Mouse (Mus musculus): ENCODE data around the gene Ubtd2.

DNA sequence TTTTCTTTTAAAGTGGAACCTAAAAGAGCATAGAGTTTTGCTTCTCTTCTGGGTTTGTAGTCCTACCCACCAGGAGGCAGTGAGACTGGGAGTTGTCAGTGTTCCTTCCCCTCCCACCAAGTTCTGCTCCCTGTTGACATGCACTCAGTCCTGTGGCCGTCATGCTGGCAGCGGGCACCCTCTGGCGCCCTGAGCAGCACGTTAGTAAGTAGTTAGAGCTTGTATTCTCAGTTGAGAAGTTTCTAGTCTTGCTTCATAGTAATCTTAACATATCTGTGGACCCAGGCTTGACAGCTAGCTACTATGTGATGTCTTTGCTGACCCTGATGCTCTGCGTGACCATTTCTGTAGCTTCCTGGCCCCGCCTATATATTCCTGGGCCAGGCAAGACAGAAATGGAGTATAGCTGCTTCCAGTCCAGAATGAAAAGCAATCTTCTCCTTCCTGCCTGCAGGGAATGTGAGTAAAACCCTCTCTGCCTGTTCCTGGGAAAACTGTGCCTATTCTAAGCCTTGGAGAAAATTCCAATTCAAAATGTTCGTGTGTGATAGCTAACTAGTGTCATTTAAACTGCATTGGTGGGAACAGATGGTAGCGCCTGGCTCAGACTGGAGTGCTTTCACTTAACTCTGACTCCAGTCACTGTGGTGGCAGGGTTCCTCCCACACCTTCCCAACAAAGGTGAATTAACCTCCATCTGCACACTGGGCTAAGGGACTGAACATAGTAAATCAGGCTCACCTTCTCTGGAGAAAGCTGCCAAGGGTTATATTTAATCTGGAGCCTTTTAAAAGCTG, 61.9 kb downstream of the Ubtd2 start:
- no peak for TF ChIP-seq CTCF (IDR thresholded peaks at IDR 0.05; ENCODE audit: low read depth, low read length)
- no peak for TF ChIP-seq POLR2A (IDR thresholded peaks at IDR 0.05; ENCODE audit: insufficient read depth, low read length)
- no peak for TF ChIP-seq EP300 (IDR thresholded peaks at IDR 0.05; ENCODE audit: insufficient read depth, low read depth, low read length)

All from ES-Bruce4 (cell line).